Mouse (Mus musculus) gonadal fat pad, adult 2 months (tissue): ENCODE measurements around the gene Zscan2. TPM values are rescaled to one million over a fixed set of nuclear protein-coding genes. Genes with fewer than 3 reads are reported as not detected.

Experiments used
- DNase-seq: peaks from one replicate; pipeline ENCODE4 v3.0.0-alpha.2; 2012; ENCODE audit warnings: low read depth
- polyA plus RNA-seq: library from polyadenylated mRNA; depleted of rRNA; stranded (reverse); fragments of >200 nt; gene quantifications from 2 replicates; pipeline ENCODE4 v1.2.3, GENCODE M21; 2012

Gene Zscan2
- polyA plus RNA-seq, 1 experiment: 3.0 TPM

- DNase-seq: no peak
Measured at GRCm38 (mm10) chr7:80843910-80844640, 16.6 kb upstream of the Zscan2 start.

- no peak for DNase-seq
Measured at GRCm38 (mm10) chr7:80844691-80845090, 16.0 kb upstream of the Zscan2 start.

GRCm38 (mm10) chr7:80845621-80846279, 15.0 kb upstream of the Zscan2 start:
- no peak for DNase-seq

- DNase-seq: no peak
Measured at GRCm38 (mm10) chr7:80846280-80846678, 14.4 kb upstream of the Zscan2 start.

- no peak for DNase-seq
Measured at GRCm38 (mm10) chr7:80846709-80847108, 14.0 kb upstream of the Zscan2 start.

- DNase-seq: no peak
Measured at GRCm38 (mm10) chr7:80849267-80849666, 11.5 kb upstream of the Zscan2 start.

- DNase-seq: no peak
Measured at GRCm38 (mm10) chr7:80849710-80850109, 11.0 kb upstream of the Zscan2 start.

- no peak for DNase-seq
Measured at GRCm38 (mm10) chr7:80850520-80850919, 10.2 kb upstream of the Zscan2 start.

- DNase-seq: no peak
Measured at GRCm38 (mm10) chr7:80853218-80853617, 7.5 kb upstream of the Zscan2 start.

- no peak for DNase-seq
Measured at GRCm38 (mm10) chr7:80855316-80855715, 5.4 kb upstream of the Zscan2 start.

- no peak for DNase-seq
Measured at GRCm38 (mm10) chr7:80857181-80857580, 3.5 kb upstream of the Zscan2 start.

GRCm38 (mm10) chr7:80860227-80860626, 493 bp upstream of the Zscan2 start:
- DNase-seq: no peak

GRCm38 (mm10) chr7:80862475-80862874, 1.8 kb downstream of the Zscan2 start:
- no peak for DNase-seq

GRCm38 (mm10) chr7:80863520-80863919, 2.8 kb downstream of the Zscan2 start:
- DNase-seq: no peak

- no peak for DNase-seq
Measured at GRCm38 (mm10) chr7:80864151-80864550, 3.4 kb downstream of the Zscan2 start.

GRCm38 (mm10) chr7:80864831-80865230, 4.1 kb downstream of the Zscan2 start:
- DNase-seq: no peak

GRCm38 (mm10) chr7:80865521-80865920, 4.8 kb downstream of the Zscan2 start:
- DNase-seq: no peak

GRCm38 (mm10) chr7:80866514-80867147, 5.9 kb downstream of the Zscan2 start:
- DNase-seq: no peak

- DNase-seq: no peak
Measured at GRCm38 (mm10) chr7:80868686-80869085, 8.0 kb downstream of the Zscan2 start.

- no peak for DNase-seq
Measured at GRCm38 (mm10) chr7:80873038-80873437, 12.3 kb downstream of the Zscan2 start.

GRCm38 (mm10) chr7:80873631-80874030, 12.9 kb downstream of the Zscan2 start:
- DNase-seq: no peak

GRCm38 (mm10) chr7:80875727-80876126, 15.0 kb downstream of the Zscan2 start:
- DNase-seq: no peak
